Mouse (Mus musculus) liver, postnatal 0 days (tissue): ENCODE data around the gene Atrnl1.

Experiments
- CTCF ChIP-seq: sonication (generic); IDR thresholded peaks from 2 replicates; pipeline ENCODE4 v1.5.1; 2016; ENCODE audit warnings: antibody characterized with exemption, low read depth
- EP300 ChIP-seq: IDR thresholded peaks from 2 replicates; pipeline ENCODE4 v1.6.1; 2016; ENCODE audit warnings: antibody characterized with exemption, low read depth, mild to moderate bottlenecking

DNA sequence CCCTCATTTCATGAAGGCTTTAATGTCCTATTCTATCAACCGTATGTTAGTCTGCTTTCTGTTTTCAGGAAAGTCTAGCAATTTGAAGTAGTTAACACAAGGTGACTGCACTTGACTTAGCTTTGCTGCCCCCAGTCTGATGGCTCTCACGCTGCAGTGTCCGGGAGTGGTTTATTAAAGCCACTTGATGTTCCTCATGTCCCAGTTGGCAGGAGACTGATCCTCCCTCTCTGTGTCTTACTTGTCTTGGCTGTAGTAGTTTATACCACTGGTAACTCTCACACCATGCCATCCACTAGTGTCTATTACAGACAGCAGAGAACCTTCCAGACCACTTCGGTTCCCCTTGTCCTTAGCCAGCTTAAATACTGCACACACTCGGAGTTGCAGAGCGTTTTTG lies 404.9 kb downstream of the Atrnl1 start:
- TF ChIP-seq EP300 = no peak
- TF ChIP-seq CTCF = no peak
